Mouse (Mus musculus) limb, embryonic 15.5 days (tissue): ENCODE results near the gene Gm11444. TPM values are rescaled to one million over a fixed set of nuclear protein-coding genes. Genes with fewer than 3 reads are reported as not detected.

Source experiments
- ATAC-seq: fragments of 200-750 bp; cut with Nextera tagmentation; 2 replicates; pipeline ENCODE4 v1.8.0; 2017; ENCODE audit warnings: low read depth, moderate TSS enrichment; ENCODE audit not compliant: insufficient number of reproducible peaks, low FRiP score, low TSS enrichment
- H3K27ac ChIP-seq: fragments of 300-500 bp; sonication (generic); 2 replicates; pipeline ENCODE4 v1.5.1; 2015; ENCODE audit warnings: moderate library complexity, mild to moderate bottlenecking, inconsistent platforms
- H3K27me3 ChIP-seq: fragments of 300-500 bp; sonication (generic); 2 replicates; pipeline ENCODE4 v1.6.1; 2015; ENCODE audit warnings: inconsistent platforms
- H3K36me3 ChIP-seq: fragments of 300-500 bp; sonication (generic); 2 replicates; pipeline ENCODE4 v1.6.1; 2015; ENCODE audit warnings: inconsistent platforms
- H3K4me1 ChIP-seq: fragments of 300-500 bp; sonication (generic); 2 replicates; pipeline ENCODE4 v1.6.1; 2015; ENCODE audit warnings: inconsistent platforms
- H3K4me2 ChIP-seq: fragments of 300-500 bp; sonication (generic); 2 replicates; pipeline ENCODE4 v1.6.1; 2015; ENCODE audit warnings: mild to moderate bottlenecking, inconsistent platforms
- H3K4me3 ChIP-seq: fragments of 300-500 bp; sonication (generic); 2 replicates; pipeline ENCODE4 v1.5.1; 2015; ENCODE audit warnings: mild to moderate bottlenecking, inconsistent platforms
- H3K9ac ChIP-seq: fragments of 300-500 bp; sonication (generic); 2 replicates; pipeline ENCODE4 v1.6.1; 2015; ENCODE audit warnings: inconsistent platforms
- H3K9me3 ChIP-seq: fragments of 300-500 bp; sonication (generic); 2 replicates; pipeline ENCODE4 v1.6.1; 2016; ENCODE audit warnings: inconsistent platforms
- WGBS: fragments of 180-500 bp; shearing (Covaris S2); methylation state at CpG from one replicate; pipeline ENCODE4 v1.1.7; 2015; 5-methylcytosine and 5-hydroxymethylcytosine counted together
- polyA plus RNA-seq: library from polyadenylated mRNA; unstranded; fragments of >200 nt; fragmentation: Nextera tagmentation; extraction: Ambion mirVana; gene quantifications from 2 replicates; pipeline ENCODE4 v1.2.1, GENCODE M21; 2015

Gm11444 gene
- polyA plus RNA-seq, 1 experiment from 2014 or later = not detected

GRCm38 (mm10) chr11:85833081-85833521, 17.0 kb downstream of the Gm11444 start:
- no peak for ATAC-seq
- Histone ChIP-seq H3K4me3 (peak overlapping the region; percentile 63), H3K36me3 (no peaks in the 10 kb centered on the region), H3K27me3 (peaks cover 87% of the 10 kb centered on the region), H3K9ac (peak overlapping the region; percentile 74), H3K27ac (peak overlapping the region; percentile 83), H3K9me3 (no peaks in the 10 kb centered on the region), H3K4me2 (peak overlapping the region; percentile 92), H3K4me1 (peaks cover 63% of the 10 kb centered on the region)
- WGBS = under 1% methylated on average over 39 of the region's 54 CpGs

- ATAC-seq = peak; percentile 75
- Histone ChIP-seq H3K27me3 (peaks cover 87% of the 10 kb centered on the region), H3K4me1 (peaks cover 56% of the 10 kb centered on the region)
These were observed 17.8 kb downstream of the Gm11444 start, which contains the start of gene Tbx2 for GRCm38 (mm10) chr11:85832231-85832924. Gene Tbx2 (plus strand): TSS chr11:85832551.

GRCm38 (mm10) chr11:85831656-85832230, 18.4 kb downstream of the Gm11444 start:
- peak overlapping the region; percentile 83 for H3K27ac ChIP-seq
- peak overlapping the region; percentile 92 for H3K4me2 ChIP-seq
- H3K27me3 ChIP-seq = peaks cover 87% of the 10 kb centered on the region
- H3K4me1 ChIP-seq = peaks cover 50% of the 10 kb centered on the region
- H3K9ac ChIP-seq = peak overlapping the region; percentile 40
- H3K36me3 ChIP-seq = no peaks in the 10 kb centered on the region
- no peak for ATAC-seq
- peak overlapping the region; percentile 63 for H3K4me3 ChIP-seq
- no peaks in the 10 kb centered on the region for H3K9me3 ChIP-seq
- under 1% methylated on average over 33 of the region's 33 CpGs for WGBS

More at GRCm38 (mm10) chr11:85832231-85832924, 17.8 kb downstream of the Gm11444 start, which contains the start of gene Tbx2:
- peak within 1 kb of the TSS; percentile 92 for H3K4me2 ChIP-seq
- WGBS = under 1% methylated on average over 50 of the region's 52 CpGs
- peak within 1 kb of the TSS; percentile 83 for H3K27ac ChIP-seq
- H3K4me3 ChIP-seq = peak within 1 kb of the TSS; percentile 63
- no peaks in the 10 kb centered on the region for H3K36me3 ChIP-seq
- peak within 1 kb of the TSS; percentile 74 for H3K9ac ChIP-seq
- H3K9me3 ChIP-seq = no peaks in the 10 kb centered on the region

GRCm38 (mm10) chr11:85830901-85831341, 19.2 kb downstream of the Gm11444 start:
- Histone ChIP-seq H3K9ac (no peak overlapping the region), H3K9me3 (no peaks in the 10 kb centered on the region), H3K27ac (peak overlapping the region; percentile 7; the same call in 1 of the 2 replicates), H3K4me2 (peak overlapping the region; percentile 13; the same call in 1 of the 2 replicates), H3K27me3 (peaks cover 87% of the 10 kb centered on the region), H3K36me3 (no peaks in the 10 kb centered on the region), H3K4me3 (peak overlapping the region; percentile 63), H3K4me1 (peaks cover 44% of the 10 kb centered on the region)
- 6% methylated on average over 17 of the region's 17 CpGs for WGBS
- no peak for ATAC-seq

- peak overlapping the region; percentile 39; the same call in 1 of the 2 replicates for H3K9ac ChIP-seq
- ATAC-seq = no peak
- peak overlapping the region; percentile 37 for H3K4me3 ChIP-seq
- no peaks in the 10 kb centered on the region for H3K9me3 ChIP-seq
- WGBS = 2% methylated on average over 61 of the region's 61 CpGs
- peaks cover 88% of the 10 kb centered on the region for H3K27me3 ChIP-seq
- peak overlapping the region; percentile 65 for H3K4me2 ChIP-seq
- H3K27ac ChIP-seq = peak overlapping the region; percentile 17; the same call in 1 of the 2 replicates
- H3K4me1 ChIP-seq = peaks cover 41% of the 10 kb centered on the region
- no peaks in the 10 kb centered on the region for H3K36me3 ChIP-seq
These were observed 20.4 kb downstream of the Gm11444 start for GRCm38 (mm10) chr11:85829520-85830440.

- ATAC-seq = no peak
- Histone ChIP-seq H3K4me1 (peaks cover 41% of the 10 kb centered on the region), H3K36me3 (no peaks in the 10 kb centered on the region), H3K9me3 (no peaks in the 10 kb centered on the region), H3K4me3 (peak overlapping the region; percentile 37), H3K27ac (no peak overlapping the region), H3K27me3 (peaks cover 88% of the 10 kb centered on the region), H3K9ac (no peak overlapping the region), H3K4me2 (peak overlapping the region; percentile 65)
- 20% methylated on average over 38 of the region's 38 CpGs for WGBS
These were observed 21.2 kb downstream of the Gm11444 start for GRCm38 (mm10) chr11:85828691-85829519.

- WGBS = 34% methylated on average over 9 of the region's 9 CpGs
- no peak for ATAC-seq
- Histone ChIP-seq H3K36me3 (no peaks in the 10 kb centered on the region), H3K27me3 (peaks cover 93% of the 10 kb centered on the region), H3K27ac (no peak overlapping the region), H3K4me2 (no peak overlapping the region), H3K9ac (no peak overlapping the region), H3K9me3 (no peaks in the 10 kb centered on the region), H3K4me3 (no peak overlapping the region), H3K4me1 (peaks cover 30% of the 10 kb centered on the region)
These were observed 22.8 kb downstream of the Gm11444 start for GRCm38 (mm10) chr11:85827342-85827741.

GRCm38 (mm10) chr11:85825823-85826222, 24.3 kb downstream of the Gm11444 start:
- no peak for ATAC-seq
- Histone ChIP-seq H3K4me2 (no peak overlapping the region), H3K4me3 (no peak overlapping the region), H3K36me3 (no peaks in the 10 kb centered on the region), H3K4me1 (peaks cover 19% of the 10 kb centered on the region), H3K27ac (no peak overlapping the region), H3K27me3 (peaks cover 86% of the 10 kb centered on the region), H3K9me3 (no peaks in the 10 kb centered on the region), H3K9ac (no peak overlapping the region)
- WGBS = 54% methylated on average over 7 of the region's 7 CpGs

GRCm38 (mm10) chr11:85825031-85825430, 25.1 kb downstream of the Gm11444 start:
- Histone ChIP-seq H3K36me3 (no peaks in the 10 kb centered on the region), H3K9me3 (no peaks in the 10 kb centered on the region), H3K4me2 (no peak overlapping the region), H3K27ac (no peak overlapping the region), H3K27me3 (peaks cover 78% of the 10 kb centered on the region), H3K4me3 (no peak overlapping the region), H3K4me1 (peaks cover 20% of the 10 kb centered on the region), H3K9ac (no peak overlapping the region)
- 77% methylated on average over 10 of the region's 10 CpGs for WGBS
- no peak for ATAC-seq

- Histone ChIP-seq H3K4me3 (no peak overlapping the region), H3K36me3 (no peaks in the 10 kb centered on the region), H3K4me2 (no peak overlapping the region), H3K9ac (no peak overlapping the region), H3K4me1 (peaks cover 11% of the 10 kb centered on the region), H3K9me3 (no peaks in the 10 kb centered on the region), H3K27me3 (peaks cover 68% of the 10 kb centered on the region), H3K27ac (no peak overlapping the region)
- no peak for ATAC-seq
- WGBS = 70% methylated on average over 4 of the region's 4 CpGs
These were observed 26.3 kb downstream of the Gm11444 start for GRCm38 (mm10) chr11:85823794-85824193.

- no peak overlapping the region for H3K27ac ChIP-seq
- no peak overlapping the region for H3K4me3 ChIP-seq
- no peak for ATAC-seq
- 18% methylated on average over 6 of the region's 6 CpGs for WGBS
- peaks cover 11% of the 10 kb centered on the region for H3K4me1 ChIP-seq
- H3K9me3 ChIP-seq = no peaks in the 10 kb centered on the region
- H3K36me3 ChIP-seq = no peaks in the 10 kb centered on the region
- peaks cover 65% of the 10 kb centered on the region for H3K27me3 ChIP-seq
- H3K4me2 ChIP-seq = no peak overlapping the region
- no peak overlapping the region for H3K9ac ChIP-seq
These were observed 27.0 kb downstream of the Gm11444 start for GRCm38 (mm10) chr11:85823181-85823580.
